ENCODE assay signal across 11 mouse cellular contexts in genomic region chr15:62209881-62210481, GRCm38 (mm10).
DNase-seq lines count a peak whose midpoint lies in the region; ATAC-seq and TF ChIP-seq lines count a peak whose summit lies in the region.
"Had no signal": no experiment of that assay in that cellular context is flagged by ENCODE, and none has a peak within 500 bp of the region (broad histone marks: within the 10 kb centered on the region; RNA-seq: fewer than 3 reads in every experiment).

No protein-coding gene starts in this region.

- no peaks in the 10 kb centered on the region for H3K9me3 ChIP-seq in kidney, postnatal 0 days (replicated peaks; ENCODE audit: low read length)
- H3K9me3 ChIP-seq in kidney, embryonic 16.5 days (ENCODE audit: low read length), result no peaks in the 10 kb centered on the region
- no peaks in the 10 kb centered on the region for H3K9me3 ChIP-seq in G1E (replicated peaks)
- no peaks in the 10 kb centered on the region for H3K9me3 ChIP-seq in liver, embryonic 14.5 days (ENCODE audit: control insufficient read depth, low read length)
- H3K9me3 ChIP-seq in midbrain, embryonic 11.5 days (ENCODE audit: control insufficient read depth, low read length), result no peaks in the 10 kb centered on the region
- H3K9me3 ChIP-seq: midbrain, embryonic 12.5 days had no signal

- no peaks in the 10 kb centered on the region for H3K27me3 ChIP-seq in kidney, postnatal 0 days (ENCODE audit: insufficient read depth, low read length)
- H3K27me3 ChIP-seq in kidney, embryonic 16.5 days (ENCODE audit: insufficient read depth, low read length), result no peaks in the 10 kb centered on the region
- no peaks in the 10 kb centered on the region for H3K27me3 ChIP-seq in G1E (ENCODE audit: insufficient read depth, low read length)
- H3K27me3 ChIP-seq in liver, embryonic 14.5 days (ENCODE audit: control insufficient read depth, insufficient read depth, low read length), result no peaks in the 10 kb centered on the region
- no peaks in the 10 kb centered on the region for H3K27me3 ChIP-seq in midbrain, embryonic 11.5 days (ENCODE audit: control insufficient read depth, insufficient read depth, low read length)
- H3K27me3 ChIP-seq: midbrain, embryonic 12.5 days had no signal

- peak; percentile 42 for DNase-seq in kidney, postnatal 0 days (ENCODE audit: low spot score)
- peak; percentile 87 for DNase-seq in 416B (ENCODE audit: low read depth)
- DNase-seq in G1E (ENCODE audit: low spot score), result peak; percentile 54
- DNase-seq in liver, embryonic 14.5 days (ENCODE audit: low read depth in 3 of 3, low spot score in 3 of 3), result no peak
- no peak for DNase-seq in ovary, adult 18-20 months (ENCODE audit: low spot score)
- DNase-seq in midbrain, embryonic 11.5 days (ENCODE audit: low spot score, missing footprints), result no peak
- DNase-seq in left cerebral cortex, adult 11 months (ENCODE audit: low spot score), result no peak
- DNase-seq: gastrocnemius, postnatal 25 days; thymus, postnatal 14 days had no signal

- H3K27ac ChIP-seq in kidney, postnatal 0 days, result no peak overlapping the region
- no peak overlapping the region for H3K27ac ChIP-seq in kidney, embryonic 16.5 days (ENCODE audit: low read length)
- no peak overlapping the region for H3K27ac ChIP-seq in liver, embryonic 14.5 days
- no peak overlapping the region for H3K27ac ChIP-seq in midbrain, embryonic 11.5 days (ENCODE audit: low read depth, low read length)
- H3K27ac ChIP-seq: midbrain, embryonic 12.5 days had no signal

- H3K36me3 ChIP-seq in kidney, postnatal 0 days (ENCODE audit: insufficient read depth, low read length), result no peaks in the 10 kb centered on the region
- H3K36me3 ChIP-seq in kidney, embryonic 16.5 days (ENCODE audit: insufficient read depth, low read length), result no peaks in the 10 kb centered on the region
- peaks cover 6% of the 10 kb centered on the region for H3K36me3 ChIP-seq in G1E (replicated peaks)
- H3K36me3 ChIP-seq in liver, embryonic 14.5 days (replicated peaks; ENCODE audit: control insufficient read depth, insufficient read depth, low read depth), result no peaks in the 10 kb centered on the region
- no peaks in the 10 kb centered on the region for H3K36me3 ChIP-seq in midbrain, embryonic 11.5 days (ENCODE audit: control insufficient read depth, insufficient read depth, low read length)
- H3K36me3 ChIP-seq: midbrain, embryonic 12.5 days had no signal

- 64% methylated on average over 5 of the region's 5 CpGs for WGBS in kidney, postnatal 0 days
- 60% methylated on average over 5 of the region's 5 CpGs for WGBS in kidney, embryonic 16.5 days
- 44% methylated on average over 5 of the region's 5 CpGs for WGBS in liver, embryonic 14.5 days (ENCODE audit: insufficient replicate concordance)
- WGBS in midbrain, embryonic 11.5 days, result 77% methylated on average over 5 of the region's 5 CpGs

- no peak for TF ChIP-seq EP300 in liver, embryonic 14.5 days (IDR thresholded peaks at IDR 0.05; ENCODE audit: low read depth)

- TF ChIP-seq CTCF in kidney, postnatal 0 days (IDR thresholded peaks at IDR 0.05; ENCODE audit: low read depth), result peak; percentile 55
- no peak for TF ChIP-seq CTCF in G1E (IDR thresholded peaks at IDR 0.05; ENCODE audit: low read depth, low read length)
- TF ChIP-seq CTCF in liver, embryonic 14.5 days (IDR thresholded peaks at IDR 0.05; ENCODE audit: low read depth), result peak; percentile 66

- H3K4me2 ChIP-seq in kidney, postnatal 0 days (ENCODE audit: low read length), result no peak overlapping the region
- no peak overlapping the region for H3K4me2 ChIP-seq in kidney, embryonic 16.5 days (replicated peaks; ENCODE audit: low read depth, low read length)
- H3K4me2 ChIP-seq in liver, embryonic 14.5 days (ENCODE audit: low read depth), result no peak overlapping the region
- H3K4me2 ChIP-seq in midbrain, embryonic 11.5 days, result no peak overlapping the region
- H3K4me2 ChIP-seq: midbrain, embryonic 12.5 days had no signal

- no peak overlapping the region for H3K4me3 ChIP-seq in kidney, postnatal 0 days (replicated peaks; ENCODE audit: low read depth, low read length)
- H3K4me3 ChIP-seq in kidney, embryonic 16.5 days (ENCODE audit: low read length), result no peak overlapping the region
- H3K4me3 ChIP-seq in G1E (ENCODE audit: low read depth, low read length), result no peak overlapping the region
- H3K4me3 ChIP-seq in liver, embryonic 14.5 days (ENCODE audit: insufficient read depth in 1 of 2, low read depth in 2 of 2, low read length in 2 of 2), result no peak overlapping the region
- no peak overlapping the region for H3K4me3 ChIP-seq in midbrain, embryonic 11.5 days (ENCODE audit: low read depth, low read length)
- H3K4me3 ChIP-seq: midbrain, embryonic 12.5 days had no signal

- H3K9ac ChIP-seq in kidney, postnatal 0 days (ENCODE audit: low read depth, low read length), result no peak overlapping the region
- H3K9ac ChIP-seq in kidney, embryonic 16.5 days (replicated peaks; ENCODE audit: low read length), result no peak overlapping the region
- H3K9ac ChIP-seq in liver, embryonic 14.5 days (replicated peaks), result no peak overlapping the region
- no peak overlapping the region for H3K9ac ChIP-seq in midbrain, embryonic 11.5 days (ENCODE audit: low read length)
- H3K9ac ChIP-seq: midbrain, embryonic 12.5 days had no signal

- H3K4me1 ChIP-seq in kidney, postnatal 0 days (replicated peaks; ENCODE audit: insufficient read depth, low read length), result no peaks in the 10 kb centered on the region
- 0 out of 2 replicates have a peak, but pooled peaks cover 5% of the 10 kb centered on the region for H3K4me1 ChIP-seq in kidney, embryonic 16.5 days (ENCODE audit: insufficient read depth, low read length)
- H3K4me1 ChIP-seq in G1E (ENCODE audit: insufficient read depth, low read depth, low read length), result peaks cover 46% of the 10 kb centered on the region
- peaks cover 17 to 25% of the 10 kb centered on the region in 2 experiments for H3K4me1 ChIP-seq in liver, embryonic 14.5 days (replicated peaks; ENCODE audit: control insufficient read depth in 2 of 2, insufficient read depth in 2 of 2, low read length in 1 of 2)
- no peaks in the 10 kb centered on the region for H3K4me1 ChIP-seq in midbrain, embryonic 11.5 days (ENCODE audit: control insufficient read depth, insufficient read depth, low read length)
- H3K4me1 ChIP-seq: midbrain, embryonic 12.5 days had no signal

- no peak for ATAC-seq in kidney, postnatal 0 days (replicated peaks; ENCODE audit: low FRiP score, low read depth)
- no peak for ATAC-seq in kidney, embryonic 16.5 days (ENCODE audit: low FRiP score, low TSS enrichment)
- ATAC-seq in G1E (ENCODE audit: extremely low read depth, insufficient number of reproducible peaks, low FRiP score, poor library complexity, severe bottlenecking), result peak; percentile 29; the same call in 1 of the 2 replicates
- ATAC-seq in liver, embryonic 14.5 days (ENCODE audit: insufficient read depth), result peak; percentile 56
- no peak for ATAC-seq in midbrain, embryonic 11.5 days (ENCODE audit: low FRiP score)

Comparison
In these comparisons a context has a peak if more than half of its experiments do, and no peak if none do; other contexts are left out.
1. ATAC-seq: peak in G1E (single experiment) and liver, embryonic 14.5 days (single experiment); none in kidney, postnatal 0 days (single experiment), kidney, embryonic 16.5 days (single experiment) and midbrain, embryonic 11.5 days (single experiment).
2. DNase-seq: peak in kidney, postnatal 0 days (single experiment), 416B (single experiment) and G1E (single experiment); none in liver, embryonic 14.5 days (0 of 3), ovary, adult 18-20 months (single experiment), midbrain, embryonic 11.5 days (single experiment) and left cerebral cortex, adult 11 months (single experiment).